Mouse (Mus musculus): ENCODE data around the gene Ccnc. TPM values are rescaled to one million over a fixed set of nuclear protein-coding genes. Genes with fewer than 3 reads are reported as not detected.
"Not testable (repeated sequence)": the region's sequence is repeated elsewhere in the genome, so short reads cannot be mapped to it uniquely, and the experiment has no call there.

The Ccnc gene
- polyA plus RNA-seq, 1 experiment from 2014 or later: 38.9 TPM

DNA sequence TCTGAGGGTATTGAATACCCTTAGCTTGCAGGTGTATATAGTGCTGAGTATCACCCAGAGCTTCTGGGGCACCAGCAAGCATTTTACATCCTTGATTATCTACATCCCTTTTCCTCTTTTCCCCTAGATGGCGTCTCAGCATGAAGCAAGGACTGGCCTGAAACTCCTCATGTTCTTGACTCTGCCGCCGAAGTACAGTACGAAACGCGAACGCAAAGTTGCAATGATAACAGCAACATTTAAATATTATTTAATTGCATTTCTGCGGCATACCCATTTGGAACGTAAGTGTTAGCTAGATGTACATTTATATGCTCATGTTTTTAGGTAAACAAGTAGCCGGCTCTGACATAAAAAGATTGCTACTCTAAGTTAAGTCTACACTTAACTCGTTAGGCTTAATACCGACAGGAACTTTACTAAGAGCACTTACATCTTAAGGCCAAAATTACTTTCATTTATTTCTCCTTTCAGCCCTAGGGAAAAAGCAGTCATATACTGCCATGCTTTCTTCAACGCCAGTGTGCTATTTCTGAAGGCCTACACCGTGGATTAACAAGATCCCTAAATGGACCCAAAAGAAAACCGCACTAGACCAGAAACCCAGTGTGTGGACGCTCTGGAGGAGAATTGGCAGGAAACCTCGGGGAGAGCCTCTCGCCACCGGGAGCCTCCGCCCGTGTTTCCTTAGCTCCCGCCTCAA is 438 bp upstream of the Ccnc start:
- peak; percentile 52 for DNase-seq (ENCODE audit: low spot score)

DNA sequence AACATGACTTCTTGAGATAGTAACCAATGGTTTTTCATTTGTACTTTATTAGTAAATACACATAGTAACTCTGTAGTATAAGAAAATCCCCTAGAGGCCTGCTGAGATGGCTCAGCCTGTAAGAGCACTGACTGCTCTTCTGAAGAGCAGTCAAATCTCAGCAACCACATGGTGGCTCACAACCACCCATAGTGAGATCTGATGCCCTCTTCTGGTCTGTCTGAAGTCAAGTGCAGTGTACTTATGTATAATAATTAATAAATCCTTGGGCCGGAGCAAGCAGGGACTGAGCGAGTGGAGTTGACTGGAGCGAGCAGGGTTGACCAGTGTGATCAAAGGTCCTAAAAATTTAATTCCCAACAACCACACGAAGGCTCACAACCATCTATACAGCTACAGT is 11.7 kb downstream of the Ccnc start:
- no peak for DNase-seq (ENCODE audit: low spot score)

DNA sequence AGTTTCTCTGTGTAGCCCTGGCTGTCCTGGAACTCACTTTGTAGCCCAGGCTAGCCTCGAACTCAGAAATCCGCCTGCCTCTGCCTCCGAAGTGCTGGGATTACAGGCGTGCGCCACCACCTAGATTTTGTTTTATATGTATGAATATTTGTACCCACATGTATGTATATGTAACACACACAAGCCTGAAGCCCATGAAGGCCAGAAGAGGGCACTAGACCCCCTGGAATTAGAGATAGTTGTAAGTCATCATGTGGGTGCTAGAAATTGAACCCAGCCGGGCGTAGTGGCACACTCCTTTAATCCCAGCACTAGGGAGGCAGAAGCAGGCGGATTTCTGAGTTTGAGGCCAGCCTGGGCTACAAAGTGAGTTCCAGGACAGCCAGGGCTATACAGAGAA is 16.6 kb downstream of the Ccnc start:
- not testable (repeated sequence) for DNase-seq (ENCODE audit: low spot score)

DNA sequence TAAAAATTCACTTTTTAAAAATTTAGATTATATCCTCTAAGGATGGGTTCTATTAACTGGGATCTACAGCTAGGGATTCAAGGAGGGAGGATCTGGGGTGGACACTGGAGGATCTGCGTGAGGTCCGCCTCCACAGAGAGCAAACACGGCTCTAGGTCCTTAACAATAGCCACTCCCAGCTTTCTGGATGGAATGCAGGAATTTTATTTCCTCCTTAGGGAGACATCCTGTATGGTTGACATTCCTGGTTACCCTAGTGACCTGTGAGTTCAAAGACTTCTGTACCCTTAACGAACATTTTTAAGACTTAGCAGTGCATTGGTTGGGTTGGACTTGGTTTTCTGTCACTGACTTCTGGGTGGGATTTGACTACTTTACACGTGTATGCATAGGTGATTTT is 18.2 kb downstream of the Ccnc start:
- no peak for DNase-seq (ENCODE audit: low spot score)

DNA sequence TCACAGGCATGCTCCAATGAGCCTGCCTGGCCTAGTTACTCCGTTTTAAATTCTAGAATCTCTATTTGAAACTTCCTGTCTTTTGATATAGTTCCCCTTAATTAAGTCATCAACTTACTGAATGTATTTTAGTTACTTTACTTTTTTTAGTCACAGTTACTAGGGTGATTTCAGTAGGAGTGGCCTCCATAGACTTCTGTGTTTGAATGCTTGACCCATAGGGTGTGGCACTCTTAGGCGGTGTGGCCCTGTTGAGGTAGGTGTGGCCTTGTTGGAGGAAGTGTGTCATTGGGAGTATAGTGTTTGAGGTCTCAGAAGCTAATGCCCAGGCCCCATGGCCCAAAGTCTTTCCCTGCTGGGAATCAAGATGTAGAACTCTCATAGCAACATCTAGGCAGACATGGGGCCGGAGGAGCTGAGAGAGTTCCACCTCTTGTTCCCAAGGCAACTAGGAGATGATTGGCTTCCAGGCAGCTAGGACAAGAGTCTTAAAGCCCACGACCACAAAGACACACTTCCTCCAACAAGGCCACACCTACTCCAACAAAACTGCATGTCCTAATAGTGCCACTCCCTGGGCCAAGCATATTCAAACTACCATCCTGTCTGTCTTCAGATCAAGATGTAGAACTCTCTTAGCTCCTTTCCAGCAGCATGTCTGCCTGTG is 27.8 kb downstream of the Ccnc start:
- no peak for DNase-seq (ENCODE audit: low spot score)

DNA sequence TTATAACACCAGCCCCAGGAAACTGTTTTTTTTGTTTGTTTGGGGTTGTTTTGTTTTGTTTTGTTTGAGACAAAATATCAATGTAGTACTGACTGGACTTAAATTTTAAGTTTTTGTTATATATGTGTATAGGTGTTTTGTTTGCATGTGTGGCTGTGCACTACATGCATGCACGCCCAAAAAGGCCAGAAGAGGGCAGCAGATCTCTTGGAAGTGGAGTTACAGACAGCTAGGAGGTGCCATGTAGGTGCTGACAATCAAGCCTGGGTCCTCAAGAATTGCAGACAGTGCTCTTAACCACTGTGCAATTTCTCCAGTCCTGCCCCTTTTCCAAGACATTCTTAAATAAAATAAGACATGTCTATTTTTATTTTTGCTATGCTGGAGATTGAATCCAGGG is 31.4 kb downstream of the Ccnc start:
- no peak for DNase-seq (ENCODE audit: low spot score)

DNA sequence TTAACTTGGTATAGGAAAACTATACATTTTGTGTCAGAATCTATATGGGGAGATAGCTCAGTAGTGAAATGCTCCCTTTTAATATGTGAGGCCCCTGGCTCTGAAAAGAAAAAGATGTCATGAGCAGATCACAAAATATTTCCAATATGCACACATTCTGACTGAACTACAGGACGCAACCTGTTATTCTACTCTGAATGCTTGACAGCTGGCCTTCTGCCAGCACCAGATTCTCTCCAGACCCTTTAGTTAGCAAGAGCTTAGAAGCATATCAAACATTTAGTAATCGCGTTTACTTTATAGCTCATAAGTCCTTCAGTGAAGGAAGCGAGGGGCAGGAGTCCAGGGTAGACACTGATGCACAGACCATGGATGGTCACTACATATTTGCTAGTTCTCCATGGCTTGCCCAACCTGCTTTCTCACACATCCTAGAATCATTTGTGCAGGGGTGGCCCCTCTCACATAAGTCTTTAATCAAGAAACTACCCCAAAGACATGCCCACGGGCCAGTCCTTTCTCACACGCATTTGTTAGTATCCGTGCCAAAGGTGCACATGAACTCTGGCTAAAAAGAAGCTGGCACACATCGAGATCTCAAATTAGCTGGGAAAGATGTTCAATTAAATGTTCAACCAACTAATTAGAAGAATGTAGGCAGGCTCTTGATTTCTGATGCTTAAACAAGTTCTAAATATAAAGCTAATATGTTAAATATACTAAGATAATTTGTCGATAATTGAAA is 34.1 kb downstream of the Ccnc start:
- DNase-seq (ENCODE audit: low spot score): no peak

DNA sequence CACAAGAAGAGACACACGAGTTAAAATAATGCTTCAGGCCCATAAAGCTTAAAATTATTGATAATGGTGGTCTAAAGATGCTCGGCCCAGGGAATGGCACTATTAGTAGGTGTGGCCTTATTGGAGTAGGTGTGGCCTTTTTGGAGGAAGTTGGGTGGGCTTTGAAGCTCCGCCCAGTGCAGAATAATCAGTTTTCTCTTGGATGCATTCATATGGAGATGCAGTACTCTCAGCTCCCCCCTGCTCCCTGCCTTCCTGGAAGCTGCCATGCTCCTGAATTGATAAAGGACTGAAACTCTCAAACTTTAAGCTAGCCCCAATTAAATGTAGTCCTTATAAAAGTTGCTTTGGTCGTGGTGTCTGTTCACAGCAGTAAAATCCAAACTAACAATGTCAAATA is 36.3 kb downstream of the Ccnc start:
- DNase-seq (ENCODE audit: low spot score): no peak

DNA sequence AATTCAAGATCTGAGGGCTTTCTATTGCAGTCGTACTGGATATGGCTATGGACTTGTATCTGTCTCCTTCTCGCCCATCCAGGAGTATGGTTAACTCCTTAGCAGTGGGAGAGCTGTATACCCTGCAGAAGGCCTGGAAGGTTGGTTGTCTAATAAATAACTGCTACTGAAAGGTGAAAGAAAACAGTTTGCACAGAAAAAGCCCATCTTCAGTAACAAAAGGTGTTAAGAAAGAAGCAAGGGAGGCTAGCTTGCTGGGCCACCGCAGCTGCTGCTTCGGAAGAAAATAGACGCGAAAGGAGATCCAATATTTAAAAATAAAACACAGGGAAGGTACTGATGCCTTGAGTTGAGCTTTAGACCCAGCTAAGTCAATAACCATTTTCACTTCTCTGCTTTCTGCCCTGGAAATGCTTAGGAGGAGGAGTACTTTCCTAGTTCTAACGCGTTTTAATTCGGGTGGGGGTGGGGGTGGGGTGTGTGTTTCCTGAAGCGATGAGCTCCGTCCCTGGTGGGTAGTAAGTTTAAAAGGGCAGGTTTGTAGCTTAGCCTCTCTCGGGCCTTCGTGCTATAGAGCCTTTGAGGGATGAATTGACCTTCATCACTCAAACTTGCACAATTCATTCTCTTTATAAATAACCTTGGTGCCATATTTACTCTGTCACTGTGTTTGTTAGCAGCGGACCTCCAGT is 38.8 kb downstream of the Ccnc start:
- no peak for DNase-seq (ENCODE audit: low spot score)

DNA sequence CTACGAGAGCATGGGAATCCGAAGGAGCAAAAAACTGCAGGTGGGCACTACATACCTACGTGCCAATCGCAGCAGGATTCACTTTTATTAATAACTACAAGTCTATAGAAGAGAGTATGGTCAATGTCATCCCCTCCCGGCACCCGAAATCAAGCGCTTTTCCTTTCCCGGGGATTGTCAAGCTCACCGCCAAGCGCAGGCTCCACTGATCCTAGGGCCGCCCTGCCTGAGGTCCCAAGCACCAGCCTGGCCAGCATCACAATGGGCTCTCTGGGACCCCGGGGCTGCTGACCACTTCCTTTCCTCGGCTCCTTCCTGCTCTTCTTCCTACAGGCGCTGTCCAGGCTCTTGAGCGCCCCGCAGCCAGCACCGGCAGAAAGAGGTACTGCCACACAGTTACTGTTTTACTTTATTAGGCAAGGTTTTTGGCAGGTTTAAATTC is 39.4 kb downstream of the Ccnc start, which contains the start of the genes Usp45 and Tstd3:
Gene Usp45 (plus strand): TSS at position 294 of the 442 bp plus-strand sequence.
Gene Tstd3 (minus strand): TSS at position 350 of the 442 bp plus-strand sequence.
- peak; percentile 77 for DNase-seq (ENCODE audit: low spot score)

DNA sequence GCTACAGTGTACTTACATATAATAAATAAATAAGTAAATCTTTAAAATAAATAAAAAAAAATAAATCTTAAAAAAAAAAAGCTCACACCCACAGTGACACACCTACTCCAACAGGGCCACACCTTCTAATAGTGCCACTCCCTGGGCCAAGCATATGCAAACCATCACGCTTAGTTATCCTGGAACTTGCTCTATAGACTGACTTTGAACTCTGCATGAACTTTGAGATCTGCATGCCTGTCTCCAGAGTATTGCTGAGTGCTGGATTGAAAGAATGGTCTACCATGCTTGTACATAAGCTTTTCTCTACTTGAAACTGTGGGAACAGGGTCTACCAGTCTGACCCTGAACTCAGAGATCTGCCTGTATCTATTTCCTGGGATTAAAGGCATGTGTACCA is 43.6 kb downstream of the Ccnc start:
- DNase-seq (ENCODE audit: low spot score): no peak

DNA sequence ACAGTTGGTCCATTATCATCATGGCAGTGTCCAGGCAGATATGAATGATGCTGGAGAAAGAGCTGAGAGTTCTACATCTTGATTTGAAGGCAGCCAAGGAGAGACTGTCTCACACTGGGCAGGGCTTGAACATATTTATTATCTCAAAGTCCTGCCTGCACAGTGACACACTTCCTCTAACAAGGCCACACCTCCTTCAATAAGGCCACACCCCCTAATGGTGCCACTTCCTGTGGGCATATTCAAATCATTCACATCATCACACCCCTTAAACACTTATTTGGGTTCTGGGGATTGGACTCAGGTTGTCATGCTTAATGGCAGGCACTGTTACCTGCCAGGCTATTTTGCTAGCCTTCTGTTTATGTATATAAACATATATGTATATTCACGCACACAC is 44.8 kb downstream of the Ccnc start:
- DNase-seq (ENCODE audit: low spot score): no peak

DNA sequence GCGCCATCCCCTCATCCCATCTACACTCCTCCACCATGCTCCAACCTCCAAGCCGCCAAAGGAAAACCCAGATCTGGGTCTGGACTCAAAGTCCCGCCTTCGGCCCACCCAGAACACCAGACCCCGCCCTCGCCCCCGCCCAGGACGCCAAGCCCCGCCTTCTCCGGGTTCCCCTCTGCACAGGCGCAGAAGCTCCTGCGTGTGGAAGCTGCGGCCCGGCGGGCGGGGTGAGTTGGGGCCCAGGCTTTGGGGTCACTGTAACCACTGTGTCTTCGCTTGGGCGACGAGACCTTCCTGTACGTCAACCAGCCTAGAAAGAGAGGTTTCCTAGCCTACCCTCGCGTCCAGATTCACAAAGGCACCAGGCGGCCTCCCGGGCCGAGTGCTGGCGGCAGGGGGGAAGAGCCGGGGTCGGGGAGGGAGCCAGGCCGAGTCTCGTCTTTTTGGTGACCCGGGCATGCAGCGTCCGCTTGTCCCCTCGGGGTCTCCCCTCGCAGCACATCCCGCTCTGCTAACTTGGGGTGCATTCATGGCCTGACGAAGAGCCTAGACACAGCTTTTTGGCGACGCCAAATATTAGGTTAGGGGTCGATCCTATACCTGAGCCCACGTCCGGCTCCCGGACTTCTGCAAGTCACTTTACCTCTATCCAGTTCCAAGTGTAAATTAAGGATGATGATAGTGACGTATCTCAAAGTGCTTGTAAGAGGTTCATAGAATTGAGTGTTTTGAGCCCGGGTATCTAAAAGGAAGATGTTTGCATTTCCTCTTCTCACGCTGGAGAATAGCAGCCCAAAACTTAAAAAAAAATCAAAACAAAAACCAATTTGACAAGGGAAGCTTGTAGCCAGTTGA is 48.8 kb downstream of the Ccnc start:
- peak; percentile 90 for DNase-seq (ENCODE audit: low spot score)

DNA sequence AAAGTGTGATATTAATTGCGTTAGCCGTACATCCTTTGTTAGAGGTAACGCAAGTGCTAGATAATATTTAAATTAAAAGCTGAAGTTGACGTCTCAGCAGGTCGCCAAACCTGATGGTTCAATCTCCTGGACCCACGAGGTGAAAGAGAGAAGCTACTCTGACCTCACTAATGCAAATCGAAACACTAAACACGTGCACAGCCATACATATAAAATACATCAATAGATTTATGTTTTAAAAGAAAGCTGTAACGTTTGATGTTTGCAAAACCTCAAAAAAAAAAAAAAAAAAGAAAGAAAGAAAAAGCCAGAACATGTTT is 49.4 kb downstream of the Ccnc start:
- DNase-seq (ENCODE audit: low spot score): no peak

DNA sequence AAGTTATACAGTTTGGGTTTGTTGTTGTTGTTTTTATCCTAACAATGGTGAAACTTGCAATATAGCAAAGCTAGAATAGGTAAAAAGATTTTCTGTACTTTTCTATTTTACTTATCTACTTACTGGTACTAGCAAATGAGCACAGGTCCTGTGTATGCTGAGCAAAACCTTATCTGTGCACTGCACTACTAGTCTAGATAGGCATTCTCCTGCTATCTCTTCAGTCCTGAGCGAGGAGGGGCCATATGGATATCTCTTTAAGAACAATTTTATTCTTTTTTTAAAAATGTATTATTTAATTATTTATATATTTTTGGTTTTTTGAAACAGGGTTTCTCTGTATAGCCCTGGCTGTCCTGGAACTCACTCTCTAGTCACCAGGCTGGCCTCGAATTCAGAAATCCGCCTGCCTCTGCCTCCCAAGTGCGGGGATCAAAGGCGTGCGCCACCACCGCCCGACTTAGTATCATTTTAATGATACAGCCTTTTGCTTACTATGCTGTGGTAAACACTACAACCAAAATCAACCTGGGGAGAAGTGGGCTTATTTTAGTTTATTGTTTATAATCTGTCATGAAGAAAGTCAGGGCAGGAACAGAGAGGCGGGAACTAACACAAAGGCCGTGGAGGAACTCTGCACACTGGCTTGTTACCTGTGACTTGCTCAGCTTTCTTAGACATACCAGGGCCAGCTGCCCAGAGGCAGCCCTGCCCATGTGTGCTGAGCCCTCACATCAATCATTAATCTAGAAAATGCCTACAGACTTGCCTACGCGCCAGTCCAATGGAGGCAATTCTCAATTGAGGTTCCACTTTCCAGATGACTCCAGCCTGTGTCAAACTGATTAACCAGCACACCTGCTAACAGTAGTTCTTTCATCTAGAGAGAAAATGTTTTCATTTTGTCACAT is 53.6 kb downstream of the Ccnc start:
- no peak for DNase-seq (ENCODE audit: low spot score)

DNA sequence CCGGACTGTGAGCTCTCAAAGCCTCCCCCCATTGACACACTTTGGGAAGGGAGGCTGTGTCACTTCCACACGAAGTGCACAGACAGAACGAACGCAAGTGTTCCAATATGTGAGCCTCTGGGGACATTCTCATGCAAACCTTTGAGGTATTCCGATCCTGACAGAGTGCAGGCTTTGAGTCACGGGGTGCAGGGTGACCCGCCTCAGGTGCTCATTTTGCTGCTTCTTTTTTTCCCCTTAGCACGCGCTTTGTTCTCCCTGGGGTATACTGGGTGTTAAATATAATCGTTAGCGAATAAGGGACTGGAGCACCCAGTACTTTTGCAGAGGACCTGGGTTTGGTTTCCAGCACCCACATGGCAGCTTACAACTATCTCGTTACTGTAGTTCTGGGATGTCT is 58.8 kb downstream of the Ccnc start:
- DNase-seq (ENCODE audit: low spot score): no peak

DNA sequence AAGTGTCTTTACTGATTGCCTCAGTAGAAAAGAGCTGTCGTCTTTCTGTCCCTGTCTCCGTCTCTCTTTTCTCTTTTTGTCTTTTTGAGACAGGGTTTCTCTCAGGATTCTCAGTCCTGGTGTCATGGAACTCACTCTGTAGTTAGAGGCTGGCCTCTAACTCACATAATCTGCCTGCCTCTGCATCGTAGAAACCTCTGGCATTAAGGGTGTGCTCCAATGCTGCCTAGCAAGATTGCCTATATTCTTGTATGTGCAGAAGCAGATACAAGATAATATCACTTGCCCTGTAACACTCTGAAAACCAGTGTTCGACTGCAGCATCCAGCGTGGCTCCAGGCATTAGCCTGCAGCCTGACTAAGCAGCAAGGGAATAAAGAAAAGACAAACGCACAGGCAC is 61.4 kb downstream of the Ccnc start:
- no peak for DNase-seq (ENCODE audit: low spot score)

DNA sequence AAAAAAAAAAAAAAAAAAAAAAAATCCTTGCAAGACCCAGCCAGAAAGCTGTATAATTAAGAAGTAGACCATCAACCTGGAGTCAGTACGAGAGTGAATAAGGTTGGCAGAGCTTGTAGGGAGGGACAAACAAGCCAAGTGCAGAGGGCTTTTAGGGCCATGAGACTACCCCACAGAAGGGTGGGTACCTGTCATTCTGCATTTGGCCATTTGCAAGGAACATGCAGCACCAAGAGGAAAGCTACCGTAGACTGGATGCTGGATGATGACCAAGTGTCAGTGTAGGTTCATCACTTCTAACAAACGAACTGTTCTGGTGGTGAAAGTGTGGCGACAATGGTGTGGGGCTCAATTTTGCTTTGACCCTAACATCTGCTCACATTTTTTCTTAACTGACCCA is 62.3 kb downstream of the Ccnc start:
- DNase-seq (ENCODE audit: low spot score): no peak

DNA sequence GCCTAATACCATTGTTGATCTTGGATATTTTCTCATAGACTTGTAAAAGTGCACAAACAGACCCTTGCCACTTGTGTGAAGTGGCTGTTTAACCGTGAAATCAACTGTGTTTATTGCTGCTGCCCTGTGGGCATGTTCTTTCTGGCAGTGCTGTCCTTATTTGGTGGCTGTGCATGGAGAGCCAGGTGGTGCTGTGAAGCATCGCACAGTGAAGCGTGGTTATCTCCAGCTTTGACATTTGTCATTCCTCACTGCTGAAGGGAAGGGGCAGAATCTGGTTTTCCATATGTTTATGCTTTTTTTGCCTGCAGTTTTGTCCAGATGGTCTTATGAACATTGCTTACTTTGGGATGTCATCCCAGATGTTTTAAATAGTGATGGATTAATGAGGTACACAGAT is 66.1 kb downstream of the Ccnc start:
- DNase-seq (ENCODE audit: low spot score): no peak

DNA sequence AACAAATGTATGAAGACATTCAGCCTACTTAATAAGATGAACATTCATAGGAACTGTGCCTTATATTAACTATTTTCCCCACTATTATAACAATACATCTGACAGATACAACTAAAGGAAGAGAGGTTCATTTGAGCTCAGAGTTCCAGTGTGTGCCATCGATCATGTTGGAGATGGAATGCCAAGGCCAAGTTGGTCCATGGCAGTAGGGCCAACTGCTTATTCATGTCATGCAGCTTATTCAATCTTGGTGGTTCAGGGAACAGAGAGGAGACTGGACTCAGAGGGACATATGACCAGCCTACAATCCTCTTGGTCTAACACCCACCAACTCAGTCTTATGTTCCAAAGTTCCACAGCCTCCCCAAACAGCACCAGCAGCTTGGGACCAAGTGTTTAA is 73.5 kb downstream of the Ccnc start:
- no peak for DNase-seq (ENCODE audit: low spot score)

Measured in thymus, postnatal 0 days (tissue).